Mouse (Mus musculus) liver, embryonic 14 days (tissue): ENCODE data around the gene Smlr1. TPM values are rescaled to one million over a fixed set of nuclear protein-coding genes. Genes with fewer than 3 reads are reported as not detected.

Experiments
- polyA plus RNA-seq: library from polyadenylated mRNA; depleted of rRNA; stranded (reverse); fragments of >200 nt; gene quantifications from 2 replicates; pipeline ENCODE4 v1.2.3, GENCODE M21; 2012; rRNA removed

Gene Smlr1
- 14.4 and 18.5 TPM in 2 replicates for polyA plus RNA-seq

GRCm38 (mm10) chr10:25535891-25536331, at the start of gene Smlr1:
Gene Smlr1, minus strand, starts transcription at chr10:25536267.

Other genes with a start within 250 kb of the Smlr1 start
- 14.9 and 16.3 TPM in 2 replicates for gene Akap7, start 228.4 kb downstream of the Smlr1 start, polyA plus RNA-seq
- gene Epb41l2, start 176.5 kb downstream of the Smlr1 start, polyA plus RNA-seq, result 13.9 and 14.9 TPM in 2 replicates